Mouse (Mus musculus) WW6 (cell line): ENCODE results near the gene Cubn.
A peak's percentile ranks its signal among the peaks of the same experiment; 100 is the strongest.

Source experiments
- DNase-seq: peaks from one replicate; pipeline ENCODE4 v3.0.0-alpha.2; 2013; ENCODE audit warnings: low read depth, low spot score

Cubn gene

GRCm38 (mm10) chr2:13237140-13237901 is 254.3 kb downstream of the Cubn start:
- peak; percentile 7 for DNase-seq

- DNase-seq = no peak
These were observed 255.9 kb downstream of the Cubn start for GRCm38 (mm10) chr2:13235696-13236095.

DNA sequence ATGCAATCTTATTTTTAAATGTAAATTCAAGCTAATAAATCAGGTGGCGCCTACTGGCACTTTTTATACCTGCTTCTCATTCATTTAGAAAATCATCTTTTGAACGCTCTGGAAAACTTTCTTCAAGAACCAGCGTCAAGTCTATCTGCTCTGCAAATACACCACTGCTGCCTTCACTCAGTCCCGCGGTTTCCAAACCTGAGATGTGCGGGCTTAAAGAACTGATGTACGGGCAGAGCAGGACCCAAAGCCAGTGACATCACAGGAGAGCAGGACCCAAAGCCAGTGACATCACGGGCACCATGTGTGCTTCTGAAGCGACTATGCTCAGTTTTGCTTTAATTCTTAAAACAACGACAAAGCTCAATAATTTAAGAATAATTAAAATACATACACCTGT is 256.8 kb downstream of the Cubn start:
- no peak for DNase-seq

DNA sequence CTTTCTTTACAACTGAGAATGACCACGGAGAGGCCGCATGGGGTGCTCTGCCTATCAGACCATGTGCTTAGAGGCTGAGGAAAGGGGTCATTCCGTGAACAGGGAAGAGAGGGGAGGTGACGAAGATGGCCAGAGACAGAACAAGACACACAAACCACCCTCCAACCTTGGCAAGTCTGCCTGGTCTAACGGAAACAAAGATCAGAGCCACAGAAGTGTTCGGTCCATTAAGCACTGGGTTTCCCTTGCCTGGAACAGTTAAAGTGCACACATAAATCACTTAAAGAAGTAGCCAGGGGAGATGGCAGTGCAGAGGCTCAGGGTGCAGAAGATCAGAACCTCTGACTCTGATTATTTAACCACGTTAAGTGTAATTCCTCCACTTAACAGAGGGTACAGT is 257.7 kb downstream of the Cubn start:
- DNase-seq = no peak

DNA sequence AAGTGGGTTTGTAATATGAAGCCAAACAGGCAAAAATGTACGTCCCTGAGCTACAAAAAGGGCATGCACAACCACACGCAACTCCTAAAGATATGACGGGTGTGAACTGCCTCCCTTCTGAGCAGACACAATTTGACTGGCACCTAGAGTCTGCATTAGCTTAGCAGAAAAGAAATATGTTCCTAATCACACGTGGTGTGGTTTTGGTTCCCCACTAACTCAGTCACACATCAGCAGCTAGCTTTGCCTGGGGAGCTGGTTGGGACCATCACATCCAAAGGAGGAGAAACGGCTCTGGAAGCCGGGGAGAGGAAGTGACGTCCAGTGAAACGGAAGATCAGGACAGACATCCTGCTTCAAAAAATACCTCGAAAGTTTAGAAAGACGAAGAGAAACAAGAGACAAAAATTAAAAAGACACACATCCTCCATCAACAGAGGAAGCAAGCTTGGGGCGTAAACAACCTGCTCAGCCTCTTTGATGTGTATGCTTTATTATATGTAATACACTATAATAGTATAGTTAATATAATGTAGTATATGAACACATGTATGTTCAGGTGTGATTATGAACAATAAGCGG is 258.3 kb downstream of the Cubn start:
- no peak for DNase-seq

GRCm38 (mm10) chr2:13232305-13232704 is 259.3 kb downstream of the Cubn start:
- DNase-seq = no peak

DNA sequence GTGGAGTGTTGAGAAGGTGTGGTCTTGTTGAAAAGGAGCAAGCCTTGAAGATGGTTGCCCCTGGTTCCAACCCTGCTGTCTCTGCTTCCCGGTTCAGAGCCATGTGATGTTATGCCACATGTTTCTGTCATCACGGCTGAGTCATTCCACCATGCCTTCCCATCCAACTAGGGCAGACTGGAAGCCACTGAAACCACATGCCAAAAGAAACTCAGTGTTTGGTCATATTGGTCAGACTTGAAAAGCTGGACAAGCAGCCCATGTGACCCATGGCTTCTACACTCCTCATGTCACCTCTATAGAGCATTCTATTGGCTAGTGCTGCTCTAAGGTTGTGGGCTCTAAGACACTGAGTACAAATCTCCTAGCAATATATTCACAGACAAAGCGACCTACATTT is 261.9 kb downstream of the Cubn start:
- no peak for DNase-seq
